Mouse (Mus musculus) intestine, embryonic 14.5 days (tissue): ENCODE measurements around the gene Evi2a. TPM values are rescaled to one million over a fixed set of nuclear protein-coding genes. Genes with fewer than 3 reads are reported as not detected.
A peak's percentile ranks its signal among the peaks of the same experiment; 100 is the strongest.

Experiments
- ATAC-seq: fragments of 200-750 bp; cut with Nextera tagmentation; replicated peaks from 2 replicates; pipeline ENCODE4 v1.8.0; 2017; ENCODE audit warnings: low read depth, moderate number of reproducible peaks, moderate TSS enrichment, moderate library complexity; ENCODE audit not compliant: low FRiP score, low TSS enrichment
- DNase-seq: peaks from one replicate; pipeline ENCODE4 v3.0.0-alpha.2; 2018; ENCODE audit warnings: low spot score
- H3K27ac ChIP-seq: fragments of 300-500 bp; sonication (generic); 2 replicates; pipeline ENCODE4 v1.5.1; 2014; ENCODE audit warnings: low read depth, mild to moderate bottlenecking, control low read depth
- H3K27me3 ChIP-seq: fragments of 300-500 bp; sonication (generic); replicated peaks from 2 replicates; pipeline ENCODE4 v1.6.1; 2014; ENCODE audit warnings: low read length, control low read depth; ENCODE audit not compliant: control insufficient read depth, insufficient read depth
- H3K36me3 ChIP-seq: fragments of 300-500 bp; sonication (generic); 2 replicates; pipeline ENCODE4 v1.6.1; 2014; ENCODE audit warnings: low read length, control low read depth; ENCODE audit not compliant: control insufficient read depth, insufficient read depth
- H3K4me1 ChIP-seq: fragments of 300-500 bp; sonication (generic); replicated peaks from 2 replicates; pipeline ENCODE4 v1.6.1; 2014; ENCODE audit warnings: low read length, control low read depth, mixed read lengths; ENCODE audit not compliant: control insufficient read depth, insufficient read depth
- H3K4me2 ChIP-seq: fragments of 300-500 bp; sonication (generic); 2 replicates; pipeline ENCODE4 v1.6.1; 2014; ENCODE audit warnings: low read length
- H3K4me3 ChIP-seq: fragments of 300-500 bp; sonication (generic); 2 replicates; pipeline ENCODE4 v1.5.1; 2014; ENCODE audit warnings: low read depth, low read length, control low read depth, mixed read lengths
- H3K9ac ChIP-seq: fragments of 300-500 bp; sonication (generic); 2 replicates; pipeline ENCODE4 v1.6.1; 2014; ENCODE audit warnings: mild to moderate bottlenecking, low read length
- H3K9me3 ChIP-seq: fragments of 300-500 bp; sonication (generic); 2 replicates; pipeline ENCODE4 v1.6.1; 2016; ENCODE audit warnings: low read length, control low read depth; ENCODE audit not compliant: control insufficient read depth
- WGBS: fragments of 180-500 bp; shearing (Covaris S2); extraction: QIAGEN DNeasy Blood & Tissue Kit; methylation state at CpG from one replicate; pipeline ENCODE4 v1.1.7; 2014; 5-methylcytosine and 5-hydroxymethylcytosine counted together
- polyA plus RNA-seq: library from polyadenylated mRNA; unstranded; fragments of >200 nt; fragmentation: Nextera tagmentation; extraction: Ambion mirVana; gene quantifications from 2 replicates; pipeline ENCODE4 v1.2.1, GENCODE M21; 2014

The Evi2a gene
- polyA plus RNA-seq, 1 experiment from 2014 or later, result 3.1 TPM

DNA sequence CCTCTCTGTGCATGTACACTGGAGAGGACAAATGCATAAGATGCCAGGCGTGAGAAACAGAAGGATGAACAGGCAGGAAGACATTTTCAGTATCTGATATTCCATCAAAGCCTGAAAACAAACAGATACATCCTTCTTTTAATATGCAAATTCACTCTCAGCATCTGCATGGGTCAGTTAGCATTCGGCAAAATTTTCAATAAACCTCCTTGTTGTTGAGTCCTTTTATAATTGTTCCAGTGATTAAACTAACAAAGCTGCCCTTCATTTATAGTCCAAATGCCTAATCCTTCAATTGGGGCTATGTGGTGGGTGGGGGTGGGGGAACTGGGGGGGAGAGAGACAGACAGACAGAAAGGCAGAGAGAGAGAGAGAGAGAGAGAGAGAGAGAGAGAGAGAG lies 27.5 kb downstream of the Evi2a start:
- WGBS, result 72% methylated on average over 2 of the region's 2 CpGs
- no peaks in the 10 kb centered on the region for H3K9me3 ChIP-seq
- H3K9ac ChIP-seq, result no peak overlapping the region
- H3K27me3 ChIP-seq, result no peaks in the 10 kb centered on the region
- no peak overlapping the region for H3K4me2 ChIP-seq
- no peak overlapping the region for H3K4me3 ChIP-seq
- H3K4me1 ChIP-seq, result no peaks in the 10 kb centered on the region
- H3K36me3 ChIP-seq, result no peaks in the 10 kb centered on the region
- ATAC-seq (no peak), DNase-seq (no peak)
- H3K27ac ChIP-seq, result no peak overlapping the region

- no peaks in the 10 kb centered on the region for H3K27me3 ChIP-seq
- 0 out of 2 replicates have a peak, but pooled peaks cover 7% of the 10 kb centered on the region for H3K36me3 ChIP-seq
- WGBS, result 87% methylated on average over 10 of the region's 10 CpGs
- DNase-seq, result no peak
- H3K4me3 ChIP-seq, result no peak overlapping the region
- H3K9me3 ChIP-seq, result no peaks in the 10 kb centered on the region
- H3K4me2 ChIP-seq, result no peak overlapping the region
- no peaks in the 10 kb centered on the region for H3K4me1 ChIP-seq
- no peak for ATAC-seq
- H3K9ac ChIP-seq, result no peak overlapping the region
- H3K27ac ChIP-seq, result no peak overlapping the region
Measured at GRCm38 (mm10) chr11:79494976-79495800, 35.2 kb downstream of the Evi2a start.

- no peak for ATAC-seq
Measured at GRCm38 (mm10) chr11:79484721-79485120, 45.7 kb downstream of the Evi2a start.

GRCm38 (mm10) chr11:79483876-79484528 lies 46.4 kb downstream of the Evi2a start:
- Histone ChIP-seq H3K4me3 (no peak overlapping the region), H3K36me3 (peaks cover 23% of the 10 kb centered on the region), H3K27me3 (no peaks in the 10 kb centered on the region), H3K4me2 (no peak overlapping the region), H3K4me1 (0 out of 2 replicates have a peak, but pooled peaks cover 1% of the 10 kb centered on the region), H3K27ac (peak overlapping the region; percentile 27; the same call in 1 of the 2 replicates), H3K9me3 (no peaks in the 10 kb centered on the region), H3K9ac (no peak overlapping the region)
- DNase-seq (no peak), ATAC-seq (no peak)
- WGBS, result 73% methylated on average over 7 of the region's 7 CpGs

More at GRCm38 (mm10) chr11:79484721-79485120, 45.7 kb downstream of the Evi2a start:
- Histone ChIP-seq H3K4me2 (no peak overlapping the region), H3K4me1 (0 out of 2 replicates have a peak, but pooled peaks cover 5% of the 10 kb centered on the region), H3K27me3 (no peaks in the 10 kb centered on the region), H3K9me3 (no peaks in the 10 kb centered on the region), H3K9ac (no peak overlapping the region), H3K27ac (no peak overlapping the region), H3K4me3 (no peak overlapping the region), H3K36me3 (peaks cover 23% of the 10 kb centered on the region)
- DNase-seq, result no peak

GRCm38 (mm10) chr11:79483392-79483791 lies 47.0 kb downstream of the Evi2a start:
- H3K4me1 ChIP-seq, result no peaks in the 10 kb centered on the region
- 67% methylated on average over 6 of the region's 6 CpGs for WGBS
- H3K27ac ChIP-seq, result no peak overlapping the region
- no peak for ATAC-seq
- no peaks in the 10 kb centered on the region for H3K9me3 ChIP-seq
- DNase-seq, result no peak
- H3K9ac ChIP-seq, result no peak overlapping the region
- H3K4me3 ChIP-seq, result no peak overlapping the region
- H3K4me2 ChIP-seq, result no peak overlapping the region
- peaks cover 27% of the 10 kb centered on the region for H3K36me3 ChIP-seq
- H3K27me3 ChIP-seq, result no peaks in the 10 kb centered on the region

Other genes starting within 250 kb of the Evi2a start
- not detected in 2 replicates for gene Gm9964, start 233.7 kb downstream of the Evi2a start, polyA plus RNA-seq
- 10.0 and 10.9 TPM in 2 replicates for gene Nf1, start 190.9 kb downstream of the Evi2a start, polyA plus RNA-seq
- gene Omg, start 26.5 kb downstream of the Evi2a start, polyA plus RNA-seq, result 0.48 and 0.66 TPM in 2 replicates
- gene Evi2b, start 6.8 kb downstream of the Evi2a start, polyA plus RNA-seq, result 0.39 and 0.56 TPM in 2 replicates
- gene Evi2, start within 50 bp of the Evi2a start, polyA plus RNA-seq, result 1.2 and 1.5 TPM in 2 replicates
- 1.5 TPM in 2 replicates for gene Rab11fip4, start 60.6 kb upstream of the Evi2a start, polyA plus RNA-seq